Mouse (Mus musculus): ENCODE measurements around the gene Kpna1. TPM values are rescaled to one million over a fixed set of nuclear protein-coding genes. Genes with fewer than 3 reads are reported as not detected.
"Not testable (repeated sequence)": the region's sequence is repeated elsewhere in the genome, so short reads cannot be mapped to it uniquely, and the experiment has no call there.

Kpna1 gene
- polyA plus RNA-seq, 1 experiment: 130 TPM

GRCm38 (mm10) chr16:35982902-35983516, 4.5 kb downstream of the Kpna1 start:
- Histone ChIP-seq H3K27ac (ENCODE audit: insufficient read depth, low read depth, low read length) (peak overlapping the region; percentile 88), H3K4me1 (ENCODE audit: control insufficient read depth, insufficient read depth, low read length) (peaks cover 5% of the 10 kb centered on the region; the same call in 1 of the 2 replicates), H3K4me3 (ENCODE audit: insufficient read depth, low read depth, low read length) (peak overlapping the region; percentile 97)
- peak; percentile 98 for TF ChIP-seq POLR2A (IDR thresholded peaks at IDR 0.05; ENCODE audit: insufficient read depth, low read depth, low read length)
- no peak for TF ChIP-seq CTCF (IDR thresholded peaks at IDR 0.05; ENCODE audit: insufficient read depth, low read depth, low read length)
- under 1% methylated on average over 54 of the region's 54 CpGs for WGBS

GRCm38 (mm10) chr16:35983517-35984101, 5.1 kb downstream of the Kpna1 start:
- H3K4me1 ChIP-seq (ENCODE audit: control insufficient read depth, insufficient read depth, low read length): peaks cover 5% of the 10 kb centered on the region; the same call in 1 of the 2 replicates
- peak overlapping the region; percentile 88 for H3K27ac ChIP-seq (ENCODE audit: insufficient read depth, low read depth, low read length)
- WGBS: 1% methylated on average over 85 of the region's 86 CpGs
- TF ChIP-seq POLR2A (IDR thresholded peaks at IDR 0.05; ENCODE audit: insufficient read depth, low read depth, low read length) (no peak), CTCF (IDR thresholded peaks at IDR 0.05; ENCODE audit: insufficient read depth, low read depth, low read length) (no peak)
- H3K4me3 ChIP-seq (ENCODE audit: insufficient read depth, low read depth, low read length): peak overlapping the region; percentile 97

- WGBS: 31% methylated on average over 3 of the region's 3 CpGs
- Histone ChIP-seq H3K27ac (ENCODE audit: insufficient read depth, low read depth, low read length) (no peak overlapping the region), H3K4me1 (ENCODE audit: control insufficient read depth, insufficient read depth, low read length) (peaks cover 5% of the 10 kb centered on the region; the same call in 1 of the 2 replicates), H3K4me3 (ENCODE audit: insufficient read depth, low read depth, low read length) (no peak overlapping the region)
- TF ChIP-seq POLR2A (IDR thresholded peaks at IDR 0.05; ENCODE audit: insufficient read depth, low read depth, low read length): no peak
- no peak for TF ChIP-seq CTCF (IDR thresholded peaks at IDR 0.05; ENCODE audit: insufficient read depth, low read depth, low read length)
Observed at GRCm38 (mm10) chr16:35984471-35984870, 5.9 kb downstream of the Kpna1 start.

GRCm38 (mm10) chr16:35987930-35988329, 9.4 kb downstream of the Kpna1 start:
- no peak overlapping the region for H3K4me3 ChIP-seq (ENCODE audit: insufficient read depth, low read depth, low read length)
- TF ChIP-seq POLR2A (IDR thresholded peaks at IDR 0.05; ENCODE audit: insufficient read depth, low read depth, low read length) (no peak), CTCF (IDR thresholded peaks at IDR 0.05; ENCODE audit: insufficient read depth, low read depth, low read length) (no peak)
- WGBS: 60% methylated on average over 1 of the region's 1 CpGs
- no peak overlapping the region for H3K27ac ChIP-seq (ENCODE audit: insufficient read depth, low read depth, low read length)
- peaks cover 4% of the 10 kb centered on the region; the same call in 1 of the 2 replicates for H3K4me1 ChIP-seq (ENCODE audit: control insufficient read depth, insufficient read depth, low read length)

- H3K4me3 ChIP-seq (ENCODE audit: insufficient read depth, low read depth, low read length): no peak overlapping the region
- no peak overlapping the region for H3K27ac ChIP-seq (ENCODE audit: insufficient read depth, low read depth, low read length)
- H3K4me1 ChIP-seq (ENCODE audit: control insufficient read depth, insufficient read depth, low read length): peaks cover 2% of the 10 kb centered on the region; the same call in 1 of the 2 replicates
- TF ChIP-seq CTCF (IDR thresholded peaks at IDR 0.05; ENCODE audit: insufficient read depth, low read depth, low read length): no peak
- no peak for TF ChIP-seq POLR2A (IDR thresholded peaks at IDR 0.05; ENCODE audit: insufficient read depth, low read depth, low read length)
- WGBS: 53% methylated on average over 1 of the region's 1 CpGs
Observed at GRCm38 (mm10) chr16:35992391-35992790, 13.8 kb downstream of the Kpna1 start.

GRCm38 (mm10) chr16:35993316-35993715, 14.8 kb downstream of the Kpna1 start:
- no peak overlapping the region for H3K4me3 ChIP-seq (ENCODE audit: insufficient read depth, low read depth, low read length)
- TF ChIP-seq POLR2A (IDR thresholded peaks at IDR 0.05; ENCODE audit: insufficient read depth, low read depth, low read length) (no peak), CTCF (IDR thresholded peaks at IDR 0.05; ENCODE audit: insufficient read depth, low read depth, low read length) (no peak)
- no peak overlapping the region for H3K27ac ChIP-seq (ENCODE audit: insufficient read depth, low read depth, low read length)
- peaks cover 2% of the 10 kb centered on the region; the same call in 1 of the 2 replicates for H3K4me1 ChIP-seq (ENCODE audit: control insufficient read depth, insufficient read depth, low read length)
- WGBS: 33% methylated on average over 3 of the region's 3 CpGs

- H3K4me3 ChIP-seq (ENCODE audit: insufficient read depth, low read depth, low read length); H3K27ac ChIP-seq (ENCODE audit: insufficient read depth, low read depth, low read length); H3K4me1 ChIP-seq (ENCODE audit: control insufficient read depth, insufficient read depth, low read length): not testable (repeated sequence)
- 92% methylated on average over 4 of the region's 4 CpGs for whole genome bisulfite sequencing
Observed at GRCm38 (mm10) chr16:35998852-35999251, 20.3 kb downstream of the Kpna1 start.

GRCm38 (mm10) chr16:36008396-36008795, 29.8 kb downstream of the Kpna1 start:
- 89% methylated on average over 3 of the region's 3 CpGs for WGBS
- Histone ChIP-seq H3K4me3 (ENCODE audit: insufficient read depth, low read depth, low read length) (no peak overlapping the region), H3K4me1 (ENCODE audit: control insufficient read depth, insufficient read depth, low read length) (no peaks in the 10 kb centered on the region), H3K27ac (ENCODE audit: insufficient read depth, low read depth, low read length) (no peak overlapping the region)
- TF ChIP-seq POLR2A (IDR thresholded peaks at IDR 0.05; ENCODE audit: insufficient read depth, low read depth, low read length): no peak
- TF ChIP-seq CTCF (IDR thresholded peaks at IDR 0.05; ENCODE audit: insufficient read depth, low read depth, low read length): no peak

- H3K27ac ChIP-seq (ENCODE audit: insufficient read depth, low read depth, low read length): no peak overlapping the region
- H3K4me3 ChIP-seq (ENCODE audit: insufficient read depth, low read depth, low read length): no peak overlapping the region
- no peaks in the 10 kb centered on the region for H3K4me1 ChIP-seq (ENCODE audit: control insufficient read depth, insufficient read depth, low read length)
- WGBS: 96% methylated on average over 1 of the region's 1 CpGs
- TF ChIP-seq CTCF (IDR thresholded peaks at IDR 0.05; ENCODE audit: insufficient read depth, low read depth, low read length) (no peak), POLR2A (IDR thresholded peaks at IDR 0.05; ENCODE audit: insufficient read depth, low read depth, low read length) (no peak)
Observed at GRCm38 (mm10) chr16:36016335-36016734, 37.8 kb downstream of the Kpna1 start.

- 92% methylated on average over 1 of the region's 2 CpGs for WGBS
- H3K4me1 ChIP-seq (ENCODE audit: control insufficient read depth, insufficient read depth, low read length); H3K4me3 ChIP-seq (ENCODE audit: insufficient read depth, low read depth, low read length); H3K27ac ChIP-seq (ENCODE audit: insufficient read depth, low read depth, low read length): not testable (repeated sequence)
Observed at GRCm38 (mm10) chr16:36028120-36028519, 49.6 kb downstream of the Kpna1 start.
